Mouse (Mus musculus): ENCODE measurements at regions not wholly inside any gene's neighbourhood (a gene's known extent, or its start where the extent isn't known, plus 50 kb on each side); places are given as distances from the start of the nearest gene placed in this dataset.

- Histone ChIP-seq H3K36me3 (ENCODE audit: insufficient read depth, low read length) (no peaks in the 10 kb centered on the region), H3K9ac (replicated peaks; ENCODE audit: low read length, poor library complexity, severe bottlenecking) (no peak overlapping the region), H3K4me2 (ENCODE audit: low read depth, low read length, poor library complexity, severe bottlenecking) (no peak overlapping the region), H3K4me3 (ENCODE audit: low read depth, low read length) (no peak overlapping the region), H3K27me3 (ENCODE audit: insufficient read depth, low read length) (no peaks in the 10 kb centered on the region), H3K4me1 (ENCODE audit: insufficient read depth, low read length) (no peaks in the 10 kb centered on the region), H3K9me3 (ENCODE audit: low read length) (no peaks in the 10 kb centered on the region), H3K27ac (ENCODE audit: low read depth, low read length) (no peak overlapping the region)
- no peak for TF ChIP-seq CTCF (IDR thresholded peaks at IDR 0.05)
- 81% methylated on average over 6 of the region's 6 CpGs for WGBS
- no peak for DNase-seq (ENCODE audit: low spot score)
- no peak for ATAC-seq (ENCODE audit: low FRiP score)
Observed at GRCm38 (mm10) chr17:45943244-45943643, 88.9 kb downstream of the Vegfa start.

DNA sequence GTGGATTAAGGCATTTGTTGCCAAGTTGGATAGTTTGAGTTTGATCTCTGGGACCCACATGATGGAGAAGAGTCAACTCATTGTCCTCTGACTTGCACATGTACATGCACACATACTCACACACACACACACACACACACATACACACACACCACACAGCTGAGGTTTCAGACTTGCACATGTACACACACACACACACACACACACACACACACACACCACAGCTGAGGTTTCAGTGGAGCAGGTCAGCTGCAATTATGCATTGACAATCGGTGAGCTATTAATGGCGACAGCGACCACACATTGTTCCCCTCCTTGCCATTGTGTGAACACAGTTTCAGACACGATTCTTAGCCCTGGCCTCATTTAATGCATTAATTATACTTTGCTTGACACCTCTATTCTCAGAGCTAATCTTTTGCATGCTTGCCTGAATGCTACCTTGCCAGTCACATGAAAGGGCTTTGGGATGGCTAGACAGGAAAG lies 90.2 kb downstream of the Vegfa start:
- H3K27me3 ChIP-seq (ENCODE audit: insufficient read depth, low read length): no peaks in the 10 kb centered on the region
- no peak overlapping the region for H3K9ac ChIP-seq (replicated peaks; ENCODE audit: low read length, poor library complexity, severe bottlenecking)
- H3K4me3 ChIP-seq (ENCODE audit: low read depth, low read length): no peak overlapping the region
- TF ChIP-seq CTCF (IDR thresholded peaks at IDR 0.05): no peak
- no peak for ATAC-seq (ENCODE audit: low FRiP score)
- DNase-seq (ENCODE audit: low spot score): no peak
- no peaks in the 10 kb centered on the region for H3K9me3 ChIP-seq (ENCODE audit: low read length)
- no peak overlapping the region for H3K27ac ChIP-seq (ENCODE audit: low read depth, low read length)
- no peaks in the 10 kb centered on the region for H3K36me3 ChIP-seq (ENCODE audit: insufficient read depth, low read length)
- H3K4me1 ChIP-seq (ENCODE audit: insufficient read depth, low read length): no peaks in the 10 kb centered on the region
- 26% methylated on average over 4 of the region's 4 CpGs for WGBS
- H3K4me2 ChIP-seq (ENCODE audit: low read depth, low read length, poor library complexity, severe bottlenecking): no peak overlapping the region

DNA sequence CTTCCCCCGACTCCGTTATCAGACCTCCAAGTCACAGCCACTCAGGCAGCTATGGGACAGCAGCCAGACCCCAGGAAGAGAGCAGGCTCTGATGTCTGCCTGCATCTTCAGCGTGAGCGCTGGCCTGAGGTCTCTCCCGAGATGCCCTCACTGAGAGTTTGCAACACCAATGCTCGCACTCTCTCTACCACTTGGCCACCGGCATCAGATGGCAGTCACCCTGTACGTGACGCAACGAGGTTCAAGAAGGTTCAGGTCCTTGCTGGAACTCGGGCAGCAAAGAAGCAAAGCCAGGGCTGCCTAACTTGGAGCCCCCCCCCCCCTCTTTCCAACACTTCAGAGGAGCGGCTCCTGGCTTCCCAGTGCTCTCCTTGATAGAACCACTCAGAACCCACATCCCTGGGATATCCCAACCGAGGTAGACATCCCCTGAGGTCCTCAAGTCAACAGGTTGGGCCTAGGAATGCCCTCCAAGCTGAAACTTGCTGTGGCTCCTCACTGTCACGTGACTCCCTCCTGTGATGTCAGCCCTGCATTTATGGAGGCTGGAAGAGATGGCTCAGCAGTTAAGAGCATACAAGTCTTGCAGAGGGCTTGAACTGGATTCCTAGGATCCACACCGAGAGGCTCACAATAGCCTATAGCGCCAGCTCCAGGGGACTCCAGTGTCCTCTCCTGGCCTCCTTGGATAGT lies 91.9 kb downstream of the Vegfa start:
- H3K27ac ChIP-seq (ENCODE audit: low read depth, low read length): no peak overlapping the region
- TF ChIP-seq CTCF (IDR thresholded peaks at IDR 0.05): no peak
- no peak for DNase-seq (ENCODE audit: low spot score)
- 90% methylated on average over 16 of the region's 16 CpGs for WGBS
- no peaks in the 10 kb centered on the region for H3K4me1 ChIP-seq (ENCODE audit: insufficient read depth, low read length)
- no peaks in the 10 kb centered on the region for H3K9me3 ChIP-seq (ENCODE audit: low read length)
- no peak overlapping the region for H3K4me2 ChIP-seq (ENCODE audit: low read depth, low read length, poor library complexity, severe bottlenecking)
- no peak for ATAC-seq (ENCODE audit: low FRiP score)
- H3K36me3 ChIP-seq (ENCODE audit: insufficient read depth, low read length): no peaks in the 10 kb centered on the region
- H3K27me3 ChIP-seq (ENCODE audit: insufficient read depth, low read length): no peaks in the 10 kb centered on the region
- H3K9ac ChIP-seq (replicated peaks; ENCODE audit: low read length, poor library complexity, severe bottlenecking): no peak overlapping the region
- no peak overlapping the region for H3K4me3 ChIP-seq (ENCODE audit: low read depth, low read length)

DNA sequence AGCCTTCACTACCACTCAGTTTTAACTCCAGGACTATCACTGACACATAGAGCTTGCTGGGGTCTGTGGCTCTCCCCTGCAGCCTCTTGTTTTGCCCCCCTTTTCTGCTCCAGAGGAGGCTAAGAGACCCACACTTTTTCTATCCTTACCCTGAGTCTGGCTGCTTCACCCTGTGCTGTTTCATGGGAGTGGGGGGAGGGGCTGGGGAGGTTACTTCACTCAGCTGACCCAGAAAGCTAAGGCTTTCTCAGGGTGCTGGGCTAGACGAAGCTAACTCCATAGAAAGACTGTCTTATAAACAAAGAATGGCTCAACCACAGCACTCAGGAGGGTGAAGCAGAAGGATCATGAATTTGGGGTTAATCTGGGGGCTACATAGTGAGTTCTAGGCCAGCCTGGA lies 93.9 kb downstream of the Vegfa start:
- H3K27me3 ChIP-seq (ENCODE audit: insufficient read depth, low read length): no peaks in the 10 kb centered on the region
- H3K4me1 ChIP-seq (ENCODE audit: insufficient read depth, low read length): no peaks in the 10 kb centered on the region
- no peak overlapping the region for H3K4me2 ChIP-seq (ENCODE audit: low read depth, low read length, poor library complexity, severe bottlenecking)
- no peaks in the 10 kb centered on the region for H3K36me3 ChIP-seq (ENCODE audit: insufficient read depth, low read length)
- TF ChIP-seq CTCF (IDR thresholded peaks at IDR 0.05): no peak
- ATAC-seq (ENCODE audit: low FRiP score): no peak
- H3K27ac ChIP-seq (ENCODE audit: low read depth, low read length): no peak overlapping the region
- DNase-seq (ENCODE audit: low spot score): no peak
- no peaks in the 10 kb centered on the region for H3K9me3 ChIP-seq (ENCODE audit: low read length)
- 38% methylated on average over 1 of the region's 1 CpGs for WGBS
- H3K4me3 ChIP-seq (ENCODE audit: low read depth, low read length): no peak overlapping the region
- no peak overlapping the region for H3K9ac ChIP-seq (replicated peaks; ENCODE audit: low read length, poor library complexity, severe bottlenecking)

DNA sequence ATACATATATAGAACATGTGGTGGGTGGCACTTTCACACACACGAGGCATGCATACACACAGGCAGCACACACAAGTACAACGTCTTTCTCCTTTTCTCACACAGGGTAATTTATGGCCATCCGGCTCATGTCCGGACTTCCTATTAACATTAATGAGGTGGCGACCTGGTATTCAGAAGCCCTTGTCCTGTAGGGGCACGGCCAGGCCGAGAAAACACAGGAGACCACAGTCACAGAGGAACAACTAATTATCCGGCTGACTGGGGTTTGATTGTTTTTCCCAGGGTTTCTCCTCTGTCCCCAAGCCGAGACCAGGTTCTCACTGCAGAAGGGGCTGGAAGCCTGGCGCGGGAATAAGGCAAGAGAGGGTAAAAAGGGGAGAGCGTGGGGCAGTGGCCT lies 95.6 kb downstream of the Vegfa start:
- WGBS: 38% methylated on average over 12 of the region's 12 CpGs
- no peaks in the 10 kb centered on the region for H3K36me3 ChIP-seq (ENCODE audit: insufficient read depth, low read length)
- no peak overlapping the region for H3K9ac ChIP-seq (replicated peaks; ENCODE audit: low read length, poor library complexity, severe bottlenecking)
- no peak for ATAC-seq (ENCODE audit: low FRiP score)
- H3K9me3 ChIP-seq (ENCODE audit: low read length): no peaks in the 10 kb centered on the region
- no peak overlapping the region for H3K4me2 ChIP-seq (ENCODE audit: low read depth, low read length, poor library complexity, severe bottlenecking)
- TF ChIP-seq CTCF (IDR thresholded peaks at IDR 0.05): no peak
- no peaks in the 10 kb centered on the region for H3K4me1 ChIP-seq (ENCODE audit: insufficient read depth, low read length)
- no peak overlapping the region for H3K27ac ChIP-seq (ENCODE audit: low read depth, low read length)
- H3K27me3 ChIP-seq (ENCODE audit: insufficient read depth, low read length): no peaks in the 10 kb centered on the region
- H3K4me3 ChIP-seq (ENCODE audit: low read depth, low read length): no peak overlapping the region
- DNase-seq (ENCODE audit: low spot score): no peak

DNA sequence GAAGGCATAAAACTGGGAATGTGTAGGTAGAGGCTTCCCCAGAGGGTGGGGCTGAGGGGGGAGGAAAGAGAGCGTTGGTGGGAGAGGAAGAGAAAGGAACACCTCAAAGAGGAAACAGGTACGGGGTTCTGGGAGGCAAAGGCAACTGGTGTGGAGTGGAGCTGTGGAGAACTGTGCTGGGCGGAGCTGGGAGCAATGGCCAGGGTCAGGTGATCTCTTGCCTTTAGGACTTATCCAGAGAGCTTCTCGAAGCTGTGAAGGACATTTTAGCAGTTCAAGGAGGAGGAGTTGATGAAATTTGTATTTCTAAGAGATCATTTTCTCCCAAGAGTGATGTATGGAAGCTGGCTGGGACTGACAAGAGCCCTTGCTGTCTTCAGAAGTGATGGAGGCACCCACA lies 96.9 kb downstream of the Vegfa start:
- Histone ChIP-seq H3K4me3 (ENCODE audit: low read depth, low read length) (no peak overlapping the region), H3K27ac (ENCODE audit: low read depth, low read length) (no peak overlapping the region), H3K4me1 (ENCODE audit: insufficient read depth, low read length) (no peaks in the 10 kb centered on the region), H3K9ac (replicated peaks; ENCODE audit: low read length, poor library complexity, severe bottlenecking) (no peak overlapping the region), H3K36me3 (ENCODE audit: insufficient read depth, low read length) (no peaks in the 10 kb centered on the region), H3K27me3 (ENCODE audit: insufficient read depth, low read length) (no peaks in the 10 kb centered on the region), H3K9me3 (ENCODE audit: low read length) (no peaks in the 10 kb centered on the region), H3K4me2 (ENCODE audit: low read depth, low read length, poor library complexity, severe bottlenecking) (no peak overlapping the region)
- 81% methylated on average over 4 of the region's 4 CpGs for WGBS
- ATAC-seq (ENCODE audit: low FRiP score): no peak
- no peak for DNase-seq (ENCODE audit: low spot score)
- TF ChIP-seq CTCF (IDR thresholded peaks at IDR 0.05): no peak

All from midbrain, postnatal 0 days (tissue).